Mouse (Mus musculus): ENCODE data around the gene Ssu2. TPM values are rescaled to one million over a fixed set of nuclear protein-coding genes. Genes with fewer than 3 reads are reported as not detected.
A peak's percentile ranks its signal among the peaks of the same experiment; 100 is the strongest.

Ssu2 gene
- total and polyA plus RNA-seq, 2 experiments from 2014 or later: 0.25 to 0.29 TPM

DNA sequence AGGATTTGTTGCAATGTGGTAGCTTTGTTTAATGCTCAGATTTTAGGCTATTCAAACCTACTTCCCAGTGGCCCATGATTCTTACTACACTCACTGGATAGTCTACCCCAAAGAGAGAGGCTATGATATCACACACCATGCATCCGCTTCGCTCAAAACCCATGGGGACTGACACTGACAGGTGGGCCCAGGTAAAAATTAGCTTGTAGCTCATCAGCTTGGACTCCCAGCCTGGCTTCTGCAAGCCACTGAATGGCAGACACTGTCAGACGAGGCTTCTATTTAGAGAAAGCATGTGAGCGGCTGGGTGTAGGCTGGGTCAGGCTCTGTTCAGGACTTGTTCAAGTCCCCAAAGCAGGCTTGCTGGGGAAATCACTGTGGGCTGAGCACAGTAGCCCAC lies 37.4 kb downstream of the Ssu2 start:
- no peak overlapping the region for H3K9ac ChIP-seq
- no peaks in the 10 kb centered on the region for H3K27me3 ChIP-seq (ENCODE audit: insufficient read depth, low read length)
- TF ChIP-seq CTCF (IDR thresholded peaks at IDR 0.05; ENCODE audit: low read depth): no peak
- no peak overlapping the region for H3K4me3 ChIP-seq (ENCODE audit: low read depth, low read length)
- no peaks in the 10 kb centered on the region for H3K36me3 ChIP-seq (ENCODE audit: insufficient read depth)
- no peaks in the 10 kb centered on the region for H3K4me1 ChIP-seq (ENCODE audit: insufficient read depth)
- ATAC-seq (no peak), DNase-seq (no peak)
- H3K27ac ChIP-seq (ENCODE audit: low read depth, low read length): no peak overlapping the region
- 95% methylated on average over 4 of the region's 4 CpGs for WGBS
- no peak overlapping the region for H3K4me2 ChIP-seq (ENCODE audit: low read depth)
- no peaks in the 10 kb centered on the region for H3K9me3 ChIP-seq (ENCODE audit: low read length)

DNA sequence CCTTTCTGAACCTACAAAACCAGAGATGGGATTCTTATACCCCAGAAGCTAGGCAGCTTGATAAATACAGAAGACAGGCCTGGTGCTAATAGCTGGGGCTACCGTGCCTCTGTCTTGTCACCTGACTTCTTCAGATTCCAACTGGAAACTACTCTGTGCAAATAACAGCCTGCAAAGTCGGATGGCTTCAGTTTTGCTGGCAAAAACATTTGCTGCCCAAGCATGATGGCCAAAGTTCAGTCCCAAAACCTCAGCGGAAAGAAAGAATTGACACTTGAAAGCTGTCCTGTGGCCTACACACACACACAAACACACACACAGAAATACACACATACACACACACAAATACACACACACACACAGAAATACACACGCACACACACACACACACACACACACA lies 48.8 kb downstream of the Ssu2 start:
- Histone ChIP-seq H3K27me3 (ENCODE audit: insufficient read depth, low read length) (no peaks in the 10 kb centered on the region), H3K27ac (ENCODE audit: low read depth, low read length) (no peak overlapping the region), H3K4me2 (ENCODE audit: low read depth) (no peak overlapping the region), H3K4me1 (ENCODE audit: insufficient read depth) (no peaks in the 10 kb centered on the region), H3K9ac (no peak overlapping the region), H3K4me3 (ENCODE audit: low read depth, low read length) (no peak overlapping the region), H3K36me3 (ENCODE audit: insufficient read depth) (no peaks in the 10 kb centered on the region), H3K9me3 (ENCODE audit: low read length) (no peaks in the 10 kb centered on the region)
- 79% methylated on average over 4 of the region's 4 CpGs for WGBS
- no peak for TF ChIP-seq CTCF (IDR thresholded peaks at IDR 0.05; ENCODE audit: low read depth)
- no peak for DNase-seq
- no peak for ATAC-seq

DNA sequence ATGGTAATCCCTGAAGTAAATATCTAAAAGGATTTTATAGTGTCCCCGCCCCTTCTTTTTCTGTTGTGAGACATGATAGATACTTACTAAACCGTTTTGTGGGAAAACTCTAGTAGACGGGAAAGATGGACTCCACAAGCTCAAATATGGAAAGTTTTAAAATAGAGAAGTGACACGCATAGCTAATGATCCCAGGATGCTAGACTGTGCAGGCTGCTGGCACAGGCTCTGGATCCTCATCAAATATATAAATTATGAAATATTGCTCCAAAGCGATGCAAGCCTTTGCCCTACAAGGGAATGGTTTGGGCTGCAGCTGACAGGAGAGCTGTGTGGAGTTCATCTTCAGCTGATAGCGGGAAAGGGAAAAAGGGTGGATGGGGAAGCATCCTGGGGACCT lies 50.2 kb downstream of the Ssu2 start:
- WGBS: 72% methylated on average over 6 of the region's 6 CpGs
- no peaks in the 10 kb centered on the region for H3K9me3 ChIP-seq (ENCODE audit: low read length)
- H3K4me2 ChIP-seq (ENCODE audit: low read depth): no peak overlapping the region
- no peaks in the 10 kb centered on the region for H3K4me1 ChIP-seq (ENCODE audit: insufficient read depth)
- no peak for TF ChIP-seq CTCF (IDR thresholded peaks at IDR 0.05; ENCODE audit: low read depth)
- DNase-seq (peak; percentile 20), ATAC-seq (peak; percentile 59)
- H3K27ac ChIP-seq (ENCODE audit: low read depth, low read length): no peak overlapping the region
- H3K4me3 ChIP-seq (ENCODE audit: low read depth, low read length): no peak overlapping the region
- no peaks in the 10 kb centered on the region for H3K27me3 ChIP-seq (ENCODE audit: insufficient read depth, low read length)
- H3K36me3 ChIP-seq (ENCODE audit: insufficient read depth): no peaks in the 10 kb centered on the region
- no peak overlapping the region for H3K9ac ChIP-seq

DNA sequence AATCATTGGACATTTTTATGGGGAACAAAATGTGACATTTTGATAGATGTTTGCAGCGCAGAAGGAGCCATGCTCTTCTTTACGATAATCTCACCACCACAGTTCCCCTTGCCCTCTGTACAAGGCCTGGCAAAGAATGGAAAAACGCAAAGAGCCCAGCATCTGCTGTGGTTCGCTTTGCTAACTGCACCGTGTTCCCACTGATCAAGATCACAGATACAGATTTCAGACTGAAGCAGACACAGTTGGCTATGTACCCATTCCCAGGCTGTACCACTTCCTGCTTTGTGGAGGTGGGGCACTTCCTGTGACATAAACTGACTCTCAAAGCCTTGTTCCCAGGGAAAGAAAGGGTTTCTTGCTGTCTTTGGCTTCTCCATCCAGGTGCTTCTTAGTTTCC lies 53.9 kb downstream of the Ssu2 start:
- Histone ChIP-seq H3K4me1 (ENCODE audit: insufficient read depth) (no peaks in the 10 kb centered on the region), H3K36me3 (ENCODE audit: insufficient read depth) (no peaks in the 10 kb centered on the region), H3K9me3 (ENCODE audit: low read length) (no peaks in the 10 kb centered on the region), H3K27ac (ENCODE audit: low read depth, low read length) (no peak overlapping the region), H3K4me3 (ENCODE audit: low read depth, low read length) (no peak overlapping the region), H3K27me3 (ENCODE audit: insufficient read depth, low read length) (no peaks in the 10 kb centered on the region), H3K4me2 (ENCODE audit: low read depth) (no peak overlapping the region), H3K9ac (no peak overlapping the region)
- ATAC-seq: no peak
- no peak for DNase-seq
- no peak for TF ChIP-seq CTCF (IDR thresholded peaks at IDR 0.05; ENCODE audit: low read depth)
- 87% methylated on average over 5 of the region's 5 CpGs for WGBS

DNA sequence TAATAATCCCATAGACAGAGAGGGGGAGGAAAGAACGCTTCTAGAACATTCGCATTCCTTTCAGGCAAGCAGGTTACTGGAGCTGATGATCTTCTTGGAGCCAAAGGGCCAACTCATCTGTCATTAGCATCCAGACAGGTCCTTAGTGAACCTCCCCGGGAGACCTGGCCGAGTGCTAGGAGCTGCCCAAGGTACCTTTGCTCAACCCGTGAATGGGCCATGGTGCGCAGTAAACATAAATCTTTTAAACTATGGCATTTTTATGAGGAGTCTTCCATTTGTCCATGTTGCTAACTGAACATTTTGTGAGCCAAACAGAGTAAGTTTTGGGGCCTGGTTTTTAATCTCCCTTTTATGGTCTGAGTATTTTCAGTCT lies 56.6 kb downstream of the Ssu2 start:
- H3K9ac ChIP-seq: no peak overlapping the region
- H3K4me2 ChIP-seq (ENCODE audit: low read depth): no peak overlapping the region
- no peak for TF ChIP-seq CTCF (IDR thresholded peaks at IDR 0.05; ENCODE audit: low read depth)
- H3K4me3 ChIP-seq (ENCODE audit: low read depth, low read length): no peak overlapping the region
- no peak for ATAC-seq
- no peak for DNase-seq
- H3K36me3 ChIP-seq (ENCODE audit: insufficient read depth): no peaks in the 10 kb centered on the region
- H3K27me3 ChIP-seq (ENCODE audit: insufficient read depth, low read length): no peaks in the 10 kb centered on the region
- no peaks in the 10 kb centered on the region for H3K4me1 ChIP-seq (ENCODE audit: insufficient read depth)
- H3K27ac ChIP-seq (ENCODE audit: low read depth, low read length): no peak overlapping the region
- WGBS: 71% methylated on average over 6 of the region's 6 CpGs
- no peaks in the 10 kb centered on the region for H3K9me3 ChIP-seq (ENCODE audit: low read length)

DNA sequence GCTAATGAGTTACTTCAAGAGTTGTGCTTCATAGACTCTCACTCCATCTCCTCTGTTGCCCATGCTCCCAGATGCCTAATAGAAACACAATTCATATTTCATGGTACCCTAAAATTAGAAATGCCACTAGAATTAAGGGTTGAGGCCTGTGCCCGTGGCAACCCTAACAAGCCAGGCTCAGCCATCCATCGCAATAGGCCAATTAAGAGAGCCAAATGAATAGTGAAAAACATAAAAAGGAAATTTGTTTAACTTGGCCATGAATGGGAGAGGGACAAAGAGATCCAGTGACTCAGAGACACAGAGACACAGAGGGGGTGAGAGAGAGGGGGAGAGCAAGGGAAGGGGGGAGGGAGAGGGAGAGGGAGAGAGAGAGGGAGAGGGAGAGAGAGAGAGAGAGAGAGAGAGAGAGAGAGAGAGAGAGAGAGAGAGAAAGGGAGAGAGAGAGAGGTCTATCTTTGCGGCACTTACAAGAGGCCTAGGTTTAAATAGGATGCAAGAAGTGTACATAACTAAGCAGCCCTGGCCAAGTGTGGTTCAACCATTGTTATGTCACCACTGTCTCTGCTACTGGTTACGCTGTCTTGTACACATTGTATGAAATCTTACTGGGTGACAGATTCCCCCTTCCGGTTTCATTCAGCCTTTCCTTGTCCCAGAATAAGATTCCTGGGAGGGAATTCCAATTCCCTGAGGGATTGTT lies 57.2 kb downstream of the Ssu2 start:
- H3K36me3 ChIP-seq (ENCODE audit: insufficient read depth): no peaks in the 10 kb centered on the region
- DNase-seq (no peak), ATAC-seq (no peak)
- no peaks in the 10 kb centered on the region for H3K27me3 ChIP-seq (ENCODE audit: insufficient read depth, low read length)
- no peak overlapping the region for H3K4me2 ChIP-seq (ENCODE audit: low read depth)
- no peak for TF ChIP-seq CTCF (IDR thresholded peaks at IDR 0.05; ENCODE audit: low read depth)
- no peak overlapping the region for H3K4me3 ChIP-seq (ENCODE audit: low read depth, low read length)
- no peaks in the 10 kb centered on the region for H3K4me1 ChIP-seq (ENCODE audit: insufficient read depth)
- no peak overlapping the region for H3K9ac ChIP-seq
- WGBS: 34% methylated on average over 5 of the region's 5 CpGs
- H3K9me3 ChIP-seq (ENCODE audit: low read length): no peaks in the 10 kb centered on the region
- H3K27ac ChIP-seq (ENCODE audit: low read depth, low read length): no peak overlapping the region

DNA sequence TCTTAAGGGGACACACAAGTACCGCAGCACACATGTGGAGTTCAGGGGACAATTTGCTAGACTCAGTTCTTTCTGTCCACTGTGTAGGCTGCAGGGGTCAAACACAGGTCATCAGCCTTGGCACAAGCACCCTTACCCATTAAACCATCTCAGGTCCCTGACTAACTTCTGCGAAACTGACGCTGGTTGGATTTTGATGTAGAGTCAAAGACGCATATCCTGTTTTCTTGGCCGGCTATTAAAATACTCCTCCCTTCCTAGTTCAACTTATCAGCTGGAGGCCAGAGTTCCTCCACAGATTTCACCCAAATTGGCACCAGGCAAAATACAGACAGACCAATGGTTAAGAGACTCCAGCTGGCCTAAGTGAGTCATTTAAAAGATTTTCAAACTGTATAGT lies 60.0 kb downstream of the Ssu2 start:
- Histone ChIP-seq H3K36me3 (ENCODE audit: insufficient read depth) (no peaks in the 10 kb centered on the region), H3K27ac (ENCODE audit: low read depth, low read length) (no peak overlapping the region), H3K4me2 (ENCODE audit: low read depth) (no peak overlapping the region), H3K9ac (no peak overlapping the region), H3K9me3 (ENCODE audit: low read length) (no peaks in the 10 kb centered on the region), H3K4me3 (ENCODE audit: low read depth, low read length) (no peak overlapping the region), H3K27me3 (ENCODE audit: insufficient read depth, low read length) (no peaks in the 10 kb centered on the region), H3K4me1 (ENCODE audit: insufficient read depth) (no peaks in the 10 kb centered on the region)
- DNase-seq (no peak), ATAC-seq (no peak)
- 90% methylated on average over 5 of the region's 5 CpGs for WGBS
- no peak for TF ChIP-seq CTCF (IDR thresholded peaks at IDR 0.05; ENCODE audit: low read depth)

Data from forebrain, postnatal 0 days (tissue).